Mouse (Mus musculus) CH12.LX (cell line): ENCODE measurements around the gene Hprt. TPM values are rescaled to one million over a fixed set of nuclear protein-coding genes. Genes with fewer than 3 reads are reported as not detected.

Experiments used
- DNase-seq: peaks from one replicate; pipeline ENCODE4 v3.0.0-alpha.2; 2013; ENCODE audit errors: extremely low read depth
- H3K27ac ChIP-seq: 2 replicates; pipeline ENCODE4 v1.5.1; 2012; ENCODE audit warnings: low read depth, mild to moderate bottlenecking, control low read depth, moderate library complexity; ENCODE audit not compliant: insufficient read depth
- H3K27me3 ChIP-seq: replicated peaks from 2 replicates; pipeline ENCODE3; 2012; ENCODE audit warnings: inconsistent platforms
- H3K36me3 ChIP-seq, 2 experiments: replicated peaks in 1 of 2; 2 replicates each; pipeline versions ENCODE3 to v1.6.1; 2012; ENCODE audit warnings: inconsistent platforms in 1 of 2, low read length in 1 of 2, mild to moderate bottlenecking in 1 of 2, mixed read lengths in 1 of 2, moderate library complexity in 1 of 2; ENCODE audit not compliant: control insufficient read depth in 1 of 2, insufficient read depth in 1 of 2
- H3K4me1 ChIP-seq, 2 experiments: 2 replicates each; pipeline ENCODE4 v1.6.1; 2012; ENCODE audit warnings: inconsistent platforms in 1 of 2, moderate library complexity in 1 of 2; ENCODE audit not compliant: insufficient read depth in 2 of 2, control insufficient read depth in 1 of 2
- H3K4me2 ChIP-seq: 2 replicates; pipeline ENCODE4 v1.6.1; 2012; ENCODE audit warnings: low read depth, mild to moderate bottlenecking, control low read depth; ENCODE audit not compliant: poor library complexity, insufficient read depth, severe bottlenecking
- H3K4me3 ChIP-seq, 3 experiments: fragments of 150-350 bp in 1 of 3; sonication (generic) in 1 of 3; replicated peaks in 1 of 3; 2 replicates each; pipeline versions ENCODE3 to v1.5.1; 2011 to 2012; ENCODE audit warnings: low read depth in 2 of 3, low read length in 2 of 3, mild to moderate bottlenecking in 2 of 3, moderate library complexity in 2 of 3, control low read depth in 1 of 3, improper control_type of control experiment in 1 of 3, inconsistent platforms in 1 of 3, mixed read lengths in 1 of 3; ENCODE audit not compliant: poor library complexity in 1 of 3
- H3K79me2 ChIP-seq: replicated peaks from 2 replicates; pipeline ENCODE4 v1.6.1; 2012; ENCODE audit warnings: mild to moderate bottlenecking, moderate library complexity; ENCODE audit not compliant: control insufficient read depth, poor library complexity, insufficient read depth, severe bottlenecking; ENCODE audit errors: extremely low read depth
- H3K9ac ChIP-seq: 2 replicates; pipeline ENCODE4 v1.6.1; 2012; ENCODE audit warnings: low read depth, mild to moderate bottlenecking, control low read depth, moderate library complexity; ENCODE audit not compliant: insufficient read depth
- H3K9me3 ChIP-seq: replicated peaks from 2 replicates; pipeline ENCODE3; 2012; ENCODE audit warnings: low read length, inconsistent platforms, mixed read lengths
- BHLHE40 ChIP-seq: IDR thresholded peaks from 2 replicates; pipeline ENCODE4 v1.6.1; 2011; ENCODE audit warnings: mild to moderate bottlenecking, low read depth, low read length, improper control_type of control experiment
- CHD1 ChIP-seq: IDR thresholded peaks from 2 replicates; pipeline ENCODE4 v1.6.1; 2012; ENCODE audit warnings: low read depth, low read length, improper control_type of control experiment, inconsistent platforms
- CHD2 ChIP-seq: IDR thresholded peaks from 2 replicates; pipeline ENCODE4 v1.6.1; 2011; ENCODE audit warnings: low read length, improper control_type of control experiment
- CTCF ChIP-seq, 2 experiments: IDR thresholded peaks in 1 of 2; conservative IDR thresholded peaks in 1 of 2; 2 replicates each; pipeline ENCODE4 v1.5.1; 2011 to 2012; ENCODE audit warnings: low read depth in 2 of 2, low read length in 2 of 2, improper control_type of control experiment in 1 of 2, inconsistent platforms in 1 of 2, mild to moderate bottlenecking in 1 of 2, moderate library complexity in 1 of 2
- E2F4 ChIP-seq: IDR thresholded peaks from 2 replicates; pipeline ENCODE4 v1.6.1; 2011; ENCODE audit warnings: low read depth, low read length, improper control_type of control experiment; ENCODE audit not compliant: insufficient replicate concordance
- ELF1 ChIP-seq: IDR thresholded peaks from 2 replicates; pipeline ENCODE4 v1.6.1; 2014; ENCODE audit warnings: low read depth, mild to moderate bottlenecking, inconsistent platforms, low read length, improper control_type of control experiment
- ETS1 ChIP-seq: conservative IDR thresholded peaks from 2 replicates; pipeline ENCODE4 v1.6.1; 2012; ENCODE audit warnings: low read depth, mild to moderate bottlenecking, inconsistent platforms, low read length, improper control_type of control experiment, moderate library complexity
- GABPA ChIP-seq: IDR thresholded peaks from 2 replicates; pipeline ENCODE4 v1.6.1; 2012; ENCODE audit warnings: low read depth, low read length, improper control_type of control experiment, inconsistent platforms; ENCODE audit not compliant: insufficient replicate concordance
- IRF4 ChIP-seq: IDR thresholded peaks from 2 replicates; pipeline ENCODE4 v1.6.1; 2014; ENCODE audit warnings: low read depth, mild to moderate bottlenecking, inconsistent platforms, low read length, improper control_type of control experiment
- JUN ChIP-seq: IDR thresholded peaks from 2 replicates; pipeline ENCODE4 v1.6.1; 2011; ENCODE audit warnings: low read depth, mild to moderate bottlenecking, low read length, improper control_type of control experiment, moderate library complexity; ENCODE audit not compliant: insufficient read depth
- JUND ChIP-seq: conservative IDR thresholded peaks from 2 replicates; pipeline ENCODE4 v1.6.1; 2011; ENCODE audit warnings: low read depth, low read length, improper control_type of control experiment
- MAFK ChIP-seq: IDR thresholded peaks from 2 replicates; pipeline ENCODE4 v1.6.1; 2011; ENCODE audit warnings: low read length, improper control_type of control experiment; ENCODE audit not compliant: insufficient replicate concordance
- MAX ChIP-seq: IDR thresholded peaks from 2 replicates; pipeline ENCODE4 v1.6.1; 2011; ENCODE audit warnings: low read length, improper control_type of control experiment
- MAZ ChIP-seq: IDR thresholded peaks from 2 replicates; pipeline ENCODE4 v1.6.1; 2012; ENCODE audit warnings: low read depth, mild to moderate bottlenecking, inconsistent platforms, low read length, improper control_type of control experiment, moderate library complexity
- MXI1 ChIP-seq: IDR thresholded peaks from 2 replicates; pipeline ENCODE4 v1.6.1; 2011; ENCODE audit warnings: mild to moderate bottlenecking, low read depth, low read length, improper control_type of control experiment
- PAX5 ChIP-seq: IDR thresholded peaks from 2 replicates; pipeline ENCODE4 v1.6.1; 2012; ENCODE audit warnings: low read length, inconsistent platforms, mixed read lengths
- POLR2A ChIP-seq: IDR thresholded peaks from 2 replicates; pipeline ENCODE4 v1.6.1; 2011; ENCODE audit warnings: low read depth, mild to moderate bottlenecking, improper control_type of control experiment, low read length
- RAD21 ChIP-seq: IDR thresholded peaks from 2 replicates; pipeline ENCODE4 v1.6.1; 2011; ENCODE audit warnings: low read depth, mild to moderate bottlenecking, low read length, improper control_type of control experiment, moderate library complexity
- SIN3A ChIP-seq: IDR thresholded peaks from 2 replicates; pipeline ENCODE4 v1.6.1; 2012; ENCODE audit warnings: low read length, improper control_type of control experiment, inconsistent platforms
- SMC3 ChIP-seq: IDR thresholded peaks from 2 replicates; pipeline ENCODE4 v1.6.1; 2011; ENCODE audit warnings: low read depth, low read length, improper control_type of control experiment
- TBP ChIP-seq: conservative IDR thresholded peaks from 2 replicates; pipeline ENCODE4 v1.6.1; 2011; ENCODE audit warnings: low read depth, low read length, improper control_type of control experiment
- TCF12 ChIP-seq: IDR thresholded peaks from 2 replicates; pipeline ENCODE4 v1.6.1; 2014; ENCODE audit warnings: low read depth, mild to moderate bottlenecking, inconsistent platforms, low read length, improper control_type of control experiment
- UBTF ChIP-seq: IDR thresholded peaks from 2 replicates; pipeline ENCODE4 v1.6.1; 2012; ENCODE audit warnings: low read depth, mild to moderate bottlenecking, inconsistent platforms, low read length, improper control_type of control experiment, moderate library complexity
- USF1 ChIP-seq: IDR thresholded peaks from 2 replicates; pipeline ENCODE4 v1.6.1; 2014; ENCODE audit warnings: low read depth, mild to moderate bottlenecking, inconsistent platforms, low read length, improper control_type of control experiment
- ZC3H11A ChIP-seq: IDR thresholded peaks from 2 replicates; pipeline ENCODE4 v1.6.1; 2012; ENCODE audit warnings: low read depth, mild to moderate bottlenecking, inconsistent platforms, low read length, improper control_type of control experiment
- ZKSCAN1 ChIP-seq: IDR thresholded peaks from 2 replicates; pipeline ENCODE4 v1.6.1; 2012; ENCODE audit warnings: low read depth, inconsistent platforms, low read length, improper control_type of control experiment, borderline replicate concordance
- dilution Hi-C: fragments of 300-500 bp; cut with MboI; formaldehyde crosslinking; loops from 2 replicates; pipeline ENCODE4 v1.14.3; 2020; ENCODE audit warnings: low sequenced_read_pairs; ENCODE audit not compliant: extremely low pct_unique_long_range_greater_than_20kb, extremely low pct_ligation_motif_present
- in situ Hi-C: fragments of 300-500 bp; cut with MboI; formaldehyde crosslinking; loops from 3 replicates; pipeline ENCODE4 v1.14.3; 2019; ENCODE audit warnings: low sequenced_read_pairs, low pct_ligation_motif_present, low pct_unique_long_range_greater_than_20kb, mixed read lengths
- polyA plus RNA-seq: library from polyadenylated mRNA; unstranded; fragments of >175 nt; gene quantifications from 2 replicates; pipeline ENCODE4 v1.2.1, GENCODE M21; 2012; ENCODE audit warnings: low read depth; ENCODE audit not compliant: insufficient read length
- total RNA-seq, 2 experiments: library from RNA; depleted of rRNA; stranded (reverse); fragments of 300-350 nt in 1 of 2; fragments of >200 nt in 1 of 2; gene quantifications; 2 replicates each; pipeline ENCODE4 v1.2.3; 2012 to 2014

Hprt gene
- total and polyA plus RNA-seq, 3 experiments = 200 to 525 (median 355) TPM

- no peaks in the 10 kb centered on the region for H3K27me3 ChIP-seq
- no peaks in the 10 kb centered on the region for H3K9me3 ChIP-seq
- H3K4me1 ChIP-seq = 0 out of 4 replicates have a peak, but pooled peaks cover 0 to 4% of the 10 kb centered on the region in 2 experiments
- in situ Hi-C loops (no loop called here), dilution Hi-C loops (no loop called here)
- no peak for TF ChIP-seq POLR2A
- no peak for TF ChIP-seq MAX
- no peak for TF ChIP-seq TBP
- no peak for TF ChIP-seq JUN
- TF ChIP-seq PAX5 = no peak
- no peak for TF ChIP-seq ZC3H11A
- TF ChIP-seq JUND = no peak
- TF ChIP-seq SIN3A = no peak
- TF ChIP-seq SMC3 = no peak
- TF ChIP-seq BHLHE40 = no peak
- TF ChIP-seq CTCF (conservative IDR thresholded peaks at IDR 0.05 in 1 of 2, IDR thresholded peaks at IDR 0.05 in 1 of 2; ENCODE audit: low read depth in 2 of 2, low read length in 2 of 2) = no peak
- TF ChIP-seq ELF1 = no peak
- no peak for TF ChIP-seq GABPA
- no peak for TF ChIP-seq MAZ
- TF ChIP-seq MXI1 = no peak
- H3K79me2 ChIP-seq = no peaks in the 10 kb centered on the region
- no peak overlapping the region for H3K4me3 ChIP-seq
- no peak for DNase-seq
- no peak overlapping the region for H3K27ac ChIP-seq
- H3K4me2 ChIP-seq = no peak overlapping the region
- H3K36me3 ChIP-seq = peaks cover 0 to 4% of the 10 kb centered on the region in 2 experiments
- no peak overlapping the region for H3K9ac ChIP-seq
Observed at GRCm38 (mm10) chrX:53058459-53059280, 70.7 kb downstream of the Hprt start.

- H3K79me2 ChIP-seq = no peaks in the 10 kb centered on the region
- no peak for TF ChIP-seq E2F4
- no peak for TF ChIP-seq CHD2
- TF ChIP-seq CHD1 = no peak
- no peak for TF ChIP-seq JUN
- TF ChIP-seq RAD21 = no peak
- no peak for TF ChIP-seq TCF12
- no peak for TF ChIP-seq IRF4
- TF ChIP-seq USF1 = no peak
- no peak for TF ChIP-seq MAZ
- no peak for TF ChIP-seq MAFK
- no peak for TF ChIP-seq POLR2A
- TF ChIP-seq UBTF = no peak
- no peak for TF ChIP-seq ELF1
- TF ChIP-seq ETS1 = no peak
- TF ChIP-seq ZKSCAN1 = no peak
- no peaks in the 10 kb centered on the region for H3K9me3 ChIP-seq
- dilution Hi-C loops (no loop called here), in situ Hi-C loops (no loop called here)
- H3K4me1 ChIP-seq = 0 out of 4 replicates have a peak, but pooled peaks cover 0 to 4% of the 10 kb centered on the region in 2 experiments
- DNase-seq = peak; percentile 3
- H3K4me2 ChIP-seq = no peak overlapping the region
- H3K4me3 ChIP-seq = no peak overlapping the region
- no peak overlapping the region for H3K27ac ChIP-seq
- H3K9ac ChIP-seq = no peak overlapping the region
- H3K27me3 ChIP-seq = no peaks in the 10 kb centered on the region
- H3K36me3 ChIP-seq = no peaks in the 10 kb centered on the region
Observed at GRCm38 (mm10) chrX:53059426-53060007, 71.6 kb downstream of the Hprt start.
